Mouse (Mus musculus) left cerebral cortex, postnatal 36 days (tissue): ENCODE results near the gene Bbc3. TPM values are rescaled to one million over a fixed set of nuclear protein-coding genes. Genes with fewer than 3 reads are reported as not detected.

Experiments used
- DNase-seq, 2 experiments: peaks; one replicate each; pipeline ENCODE4 v3.0.0; 2021 to 2022; ENCODE audit warnings: low spot score in 2 of 2, mixed read lengths in 1 of 2
- intact Hi-C: fragments of 180-260 bp; cut with DNase I; formaldehyde crosslinking; loops from one replicate; pipeline ENCODE4 v1.15.1; 2025
- total RNA-seq, 2 experiments: library from RNA; stranded (reverse); gene quantifications; 2 replicates each; pipeline ENCODE4 v1.2.3; 2021

Bbc3 gene
- total RNA-seq, 2 experiments from 2014 or later: 11.9 to 14.6 TPM

GRCm38 (mm10) chr7:16311453-16312004 lies 3.3 kb downstream of the Bbc3 start:
- peak; percentile 28 to 41 for DNase-seq
- intact Hi-C loops: loop anchor here (10.0 kb wide), 1 partner anchor 303 kb away; the partner anchor contains the start of gene Arhgap35

GRCm38 (mm10) chr7:16312011-16312671 lies 3.9 kb downstream of the Bbc3 start:
- intact Hi-C loops: loop anchor here (10.0 kb wide), 1 partner anchor 303 kb away; the partner anchor contains the start of gene Arhgap35
- peak; percentile 17 to 22 for DNase-seq

- DNase-seq: peak in 1 of 2 experiments; percentile 11
- intact Hi-C loops: loop anchor here (10.0 kb wide), 1 partner anchor 302 kb away; the partner anchor contains the start of gene Arhgap35
Observed at GRCm38 (mm10) chr7:16312672-16313311, 4.6 kb downstream of the Bbc3 start.

- intact Hi-C loops: loop anchor here (1.0 to 10.0 kb wide), 2 partner anchors 18 to 301 kb away; partner anchors contain the start of gene Arhgap35
- peak; percentile 81 to 86 for DNase-seq
Observed at GRCm38 (mm10) chr7:16313481-16314220, 5.5 kb downstream of the Bbc3 start.

- DNase-seq: no peak
Observed at GRCm38 (mm10) chr7:16314221-16314775, 6.1 kb downstream of the Bbc3 start.

GRCm38 (mm10) chr7:16315222-16315759 lies 7.1 kb downstream of the Bbc3 start:
- intact Hi-C loops: loop anchor here (10.0 kb wide), 1 partner anchor 300 kb away; the partner anchor contains the start of gene Arhgap35

More at GRCm38 (mm10) chr7:16314221-16314775, 6.1 kb downstream of the Bbc3 start:
- intact Hi-C loops: loop anchor here (1.0 to 10.0 kb wide), 2 partner anchors 19 to 301 kb away; partner anchors contain the start of gene Arhgap35

GRCm38 (mm10) chr7:16317094-16317493 lies 8.9 kb downstream of the Bbc3 start:
- no peak for DNase-seq

More at GRCm38 (mm10) chr7:16315222-16315759, 7.1 kb downstream of the Bbc3 start:
- DNase-seq: no peak

GRCm38 (mm10) chr7:16319216-16319615 lies 11.0 kb downstream of the Bbc3 start:
- intact Hi-C loops: loop anchor here (10.0 kb wide), 1 partner anchor 296 kb away; the partner anchor contains the start of gene Arhgap35
- no peak for DNase-seq

More at GRCm38 (mm10) chr7:16317094-16317493, 8.9 kb downstream of the Bbc3 start:
- intact Hi-C loops: loop anchor here (10.0 kb wide), 1 partner anchor 298 kb away; the partner anchor contains the start of gene Arhgap35

- intact Hi-C loops: no loop called here
- DNase-seq: no peak
Observed at GRCm38 (mm10) chr7:16320479-16320878, 12.3 kb downstream of the Bbc3 start.

GRCm38 (mm10) chr7:16324661-16325060 lies 16.5 kb downstream of the Bbc3 start:
- intact Hi-C loops: no loop called here

GRCm38 (mm10) chr7:16325920-16326606 lies 17.9 kb downstream of the Bbc3 start:
- DNase-seq: peak; percentile 15 to 35
- intact Hi-C loops: loop anchor here (1.0 kb wide), 1 partner anchor 32 kb away; no protein-coding TSS in a partner anchor

More at GRCm38 (mm10) chr7:16324661-16325060, 16.5 kb downstream of the Bbc3 start:
- DNase-seq: no peak

GRCm38 (mm10) chr7:16326607-16326971 lies 18.4 kb downstream of the Bbc3 start:
- no peak for DNase-seq
- intact Hi-C loops: loop anchor here (1.0 kb wide), 1 partner anchor 32 kb away; no protein-coding TSS in a partner anchor

- intact Hi-C loops: no loop called here
- no peak for DNase-seq
Observed at GRCm38 (mm10) chr7:16329146-16329545, 21.0 kb downstream of the Bbc3 start.

GRCm38 (mm10) chr7:16337733-16338132 lies 29.5 kb downstream of the Bbc3 start:
- no peak for DNase-seq
- intact Hi-C loops: no loop called here

- DNase-seq: no peak
- intact Hi-C loops: no loop called here
Observed at GRCm38 (mm10) chr7:16344598-16344997, 36.4 kb downstream of the Bbc3 start.

GRCm38 (mm10) chr7:16345297-16345696 lies 37.1 kb downstream of the Bbc3 start:
- intact Hi-C loops: no loop called here

GRCm38 (mm10) chr7:16349999-16350398 lies 41.8 kb downstream of the Bbc3 start:
- intact Hi-C loops: no loop called here
- no peak for DNase-seq

More at GRCm38 (mm10) chr7:16345297-16345696, 37.1 kb downstream of the Bbc3 start:
- no peak for DNase-seq
